Mouse (Mus musculus) left cerebral cortex, adult 8-10 months (tissue): ENCODE measurements around the gene Cmtm2b. TPM values are rescaled to one million over a fixed set of nuclear protein-coding genes. Genes with fewer than 3 reads are reported as not detected.

Experiments used
- total RNA-seq, 4 experiments: library from RNA; stranded (reverse); gene quantifications; 2 replicates each; pipeline ENCODE4 v1.2.4; 2022

Cmtm2b gene
- total RNA-seq, 4 experiments from 2014 or later: not detected

Other genes with a start within 250 kb of the Cmtm2b start
- gene Cdh5, start 220.6 kb upstream of the Cmtm2b start, total RNA-seq: 10 to 100 TPM in 3 of 4 experiments, 1 to 10 TPM in 1; 8.4 to 13.3 (median 11.6) TPM
- 10 to 100 TPM in 2 of 4 experiments, 1 to 10 TPM in 2; 8.6 to 11.1 (median 9.9) TPM for gene Bean1, start 151.8 kb upstream of the Cmtm2b start, total RNA-seq
- gene Tk2, start 73.7 kb upstream of the Cmtm2b start, total RNA-seq: 10 to 100 TPM; 47.7 to 50.0 (median 49.9) TPM
- gene Cklf, start 71.4 kb upstream of the Cmtm2b start, total RNA-seq: 1 to 10 TPM; 3.7 to 7.9 (median 5.2) TPM
- not detected for gene Cmtm2a, start 29.0 kb upstream of the Cmtm2b start, total RNA-seq
- not detected for gene Gm45711, start 12.1 kb upstream of the Cmtm2b start, total RNA-seq
- gene Cmtm1, start 12.1 kb upstream of the Cmtm2b start, total RNA-seq: not detected
- not detected for gene Gm11020, start 663 bp upstream of the Cmtm2b start, total RNA-seq
- gene Cmtm3, start 17.2 kb downstream of the Cmtm2b start, total RNA-seq: 10 to 100 TPM; 10.1 to 18.4 (median 12.6) TPM
- 10 to 100 TPM; 73.0 to 80.9 (median 75.9) TPM for gene Cmtm4, start 73.6 kb downstream of the Cmtm2b start, total RNA-seq
- 100 to 1,000 TPM; 254 to 332 (median 270) TPM for gene Dync1li2, start 120.8 kb downstream of the Cmtm2b start, total RNA-seq
- gene Terb1, start 187.7 kb downstream of the Cmtm2b start, total RNA-seq: 1 to 10 TPM; 1.8 to 2.4 (median 2.1) TPM
- 10 to 100 TPM; 48.5 to 59.2 (median 55.1) TPM for gene Nae1, start 212.4 kb downstream of the Cmtm2b start, total RNA-seq
- 10 to 100 TPM; 22.8 to 28.3 (median 26.8) TPM for gene Car7, start 212.5 kb downstream of the Cmtm2b start, total RNA-seq